Mouse (Mus musculus) midbrain, embryonic 15.5 days (tissue): ENCODE results near the gene Sec23ip. TPM values are rescaled to one million over a fixed set of nuclear protein-coding genes. Genes with fewer than 3 reads are reported as not detected.

ENCODE experiments used
- ATAC-seq: fragments of 200-750 bp; cut with Nextera tagmentation; replicated peaks from 2 replicates; pipeline ENCODE4 v1.8.0; 2017; ENCODE audit warnings: moderate TSS enrichment
- H3K27ac ChIP-seq: fragments of 300-500 bp; sonication (generic); 2 replicates; pipeline ENCODE4 v1.5.1; 2015; ENCODE audit warnings: mild to moderate bottlenecking, inconsistent platforms
- H3K27me3 ChIP-seq: fragments of 300-500 bp; sonication (generic); replicated peaks from 2 replicates; pipeline ENCODE4 v1.6.1; 2015; ENCODE audit warnings: inconsistent platforms
- H3K36me3 ChIP-seq: fragments of 300-500 bp; sonication (generic); replicated peaks from 2 replicates; pipeline ENCODE4 v1.6.1; 2015; ENCODE audit warnings: inconsistent platforms
- H3K4me1 ChIP-seq: fragments of 300-500 bp; sonication (generic); 2 replicates; pipeline ENCODE4 v1.6.1; 2015; ENCODE audit warnings: inconsistent platforms
- H3K4me2 ChIP-seq: fragments of 300-500 bp; sonication (generic); 2 replicates; pipeline ENCODE4 v1.6.1; 2015; ENCODE audit warnings: inconsistent platforms, mild to moderate bottlenecking, moderate library complexity
- H3K4me3 ChIP-seq: fragments of 300-500 bp; sonication (generic); 2 replicates; pipeline ENCODE4 v1.5.1; 2015; ENCODE audit warnings: mild to moderate bottlenecking, inconsistent platforms
- H3K9ac ChIP-seq: fragments of 300-500 bp; sonication (generic); 2 replicates; pipeline ENCODE4 v1.6.1; 2015; ENCODE audit warnings: mild to moderate bottlenecking, inconsistent platforms
- H3K9me3 ChIP-seq: fragments of 300-500 bp; sonication (generic); 2 replicates; pipeline ENCODE4 v1.6.1; 2016; ENCODE audit warnings: inconsistent platforms
- WGBS: fragments of 180-500 bp; shearing (Covaris S2); methylation state at CpG from one replicate; pipeline ENCODE4 v1.1.7; 2015; ENCODE audit warnings: mixed read lengths; 5-methylcytosine and 5-hydroxymethylcytosine counted together
- microRNA-seq: library from miRNA; unstranded; fragments of <30 nt; microRNA quantifications from one replicate; pipeline ENCODE4, GENCODE M21; 2016
- polyA plus RNA-seq: library from polyadenylated mRNA; unstranded; fragments of >200 nt; fragmentation: Nextera tagmentation; extraction: Ambion mirVana; gene quantifications from 2 replicates; pipeline ENCODE4 v1.2.1, GENCODE M21; 2015

Gene Sec23ip
- polyA plus RNA-seq, 1 experiment from 2014 or later: 38.5 TPM

GRCm38 (mm10) chr7:128790045-128790444, 45.3 kb downstream of the Sec23ip start:
- ATAC-seq: no peak
- no peaks in the 10 kb centered on the region for H3K4me1 ChIP-seq
- H3K27me3 ChIP-seq: no peaks in the 10 kb centered on the region
- H3K9me3 ChIP-seq: no peaks in the 10 kb centered on the region
- no peak overlapping the region for H3K4me3 ChIP-seq
- H3K4me2 ChIP-seq: no peak overlapping the region
- no peak overlapping the region for H3K9ac ChIP-seq
- 0 out of 2 replicates have a peak, but pooled peaks cover 8% of the 10 kb centered on the region for H3K36me3 ChIP-seq
- no peak overlapping the region for H3K27ac ChIP-seq
- WGBS: 89% methylated on average over 4 of the region's 4 CpGs

GRCm38 (mm10) chr7:128793464-128793863, 48.7 kb downstream of the Sec23ip start:
- H3K4me2 ChIP-seq: no peak overlapping the region
- no peaks in the 10 kb centered on the region for H3K27me3 ChIP-seq
- no peak for ATAC-seq
- no peak overlapping the region for H3K9ac ChIP-seq
- no peaks in the 10 kb centered on the region for H3K9me3 ChIP-seq
- no peak overlapping the region for H3K27ac ChIP-seq
- 80% methylated on average over 4 of the region's 4 CpGs for WGBS
- H3K4me1 ChIP-seq: no peaks in the 10 kb centered on the region
- no peaks in the 10 kb centered on the region for H3K36me3 ChIP-seq
- H3K4me3 ChIP-seq: no peak overlapping the region

- no peaks in the 10 kb centered on the region for H3K36me3 ChIP-seq
- H3K4me3 ChIP-seq: no peak overlapping the region
- 80% methylated on average over 5 of the region's 5 CpGs for WGBS
- H3K4me1 ChIP-seq: no peaks in the 10 kb centered on the region
- no peak for ATAC-seq
- no peak overlapping the region for H3K27ac ChIP-seq
- H3K27me3 ChIP-seq: peaks cover 6% of the 10 kb centered on the region; the same call in 1 of the 2 replicates
- H3K4me2 ChIP-seq: no peak overlapping the region
- no peak overlapping the region for H3K9ac ChIP-seq
- no peaks in the 10 kb centered on the region for H3K9me3 ChIP-seq
These were observed 80.3 kb downstream of the Sec23ip start for GRCm38 (mm10) chr7:128824986-128825563.

- H3K36me3 ChIP-seq: no peaks in the 10 kb centered on the region
- no peak overlapping the region for H3K9ac ChIP-seq
- H3K27ac ChIP-seq: no peak overlapping the region
- H3K4me2 ChIP-seq: no peak overlapping the region
- ATAC-seq: no peak
- no peaks in the 10 kb centered on the region for H3K4me1 ChIP-seq
- H3K9me3 ChIP-seq: no peaks in the 10 kb centered on the region
- no peak overlapping the region for H3K4me3 ChIP-seq
- peaks cover 8% of the 10 kb centered on the region for H3K27me3 ChIP-seq
- WGBS: 83% methylated on average over 12 of the region's 12 CpGs
These were observed 87.8 kb downstream of the Sec23ip start for GRCm38 (mm10) chr7:128832455-128833081.

GRCm38 (mm10) chr7:128833196-128833595, 88.5 kb downstream of the Sec23ip start:
- ATAC-seq: no peak
- H3K4me3 ChIP-seq: no peak overlapping the region
- no peak overlapping the region for H3K4me2 ChIP-seq
- H3K9me3 ChIP-seq: no peaks in the 10 kb centered on the region
- H3K27me3 ChIP-seq: peaks cover 8% of the 10 kb centered on the region
- H3K4me1 ChIP-seq: no peaks in the 10 kb centered on the region
- no peak overlapping the region for H3K27ac ChIP-seq
- no peaks in the 10 kb centered on the region for H3K36me3 ChIP-seq
- WGBS: 84% methylated on average over 4 of the region's 4 CpGs
- no peak overlapping the region for H3K9ac ChIP-seq

Small RNA genes lying within 50 kb of the gene (microRNA-seq; reads per million reads assigned to microRNA genes)
- not detected for gene Gm25778

Other genes with a start within 250 kb of the Sec23ip start
- 2.0 and 2.5 TPM in 2 replicates for gene Bag3, start 221.3 kb upstream of the Sec23ip start, polyA plus RNA-seq
- 414 and 450 TPM in 2 replicates for gene Inpp5f, start 133.6 kb upstream of the Sec23ip start, polyA plus RNA-seq
- gene Mcmbp, start 4.4 kb upstream of the Sec23ip start, polyA plus RNA-seq: 48.7 and 49.3 TPM in 2 replicates